Mouse (Mus musculus): Measurements from ENCODE around the gene Nkiras2. TPM values are rescaled to one million over a fixed set of nuclear protein-coding genes. Genes with fewer than 3 reads are reported as not detected.
"Not testable (repeated sequence)": the region's sequence is repeated elsewhere in the genome, so short reads cannot be mapped to it uniquely, and the experiment has no call there.

The Nkiras2 gene
- total RNA-seq (2021): 10 to 100 TPM; 19.9 to 21.5 TPM
- long read RNA-seq, experiment 1, transcript Nkiras2-201 (4 exons, 2,097 nt): major isoform, 19 of 25 reads
- long read RNA-seq, experiment 1, partial matches to known transcripts: 0 of 25 reads
- long read RNA-seq, experiment 1, other reads (novel, unspliced or antisense): 6 of 25 reads
- long read RNA-seq, experiment 2, transcript Nkiras2-201 (4 exons, 2,097 nt): major isoform, 40 of 45 reads
- long read RNA-seq, experiment 2, partial matches to known transcripts: 0 of 45 reads
- long read RNA-seq, experiment 2, other reads (novel, unspliced or antisense): 4 of 45 reads

- peak; percentile 55 for DNase-seq
These were observed at the start of gene Nkiras2 for GRCm38 (mm10) chr11:100618761-100619484. Gene Nkiras2 (plus strand): TSS chr11:100619244.

DNA sequence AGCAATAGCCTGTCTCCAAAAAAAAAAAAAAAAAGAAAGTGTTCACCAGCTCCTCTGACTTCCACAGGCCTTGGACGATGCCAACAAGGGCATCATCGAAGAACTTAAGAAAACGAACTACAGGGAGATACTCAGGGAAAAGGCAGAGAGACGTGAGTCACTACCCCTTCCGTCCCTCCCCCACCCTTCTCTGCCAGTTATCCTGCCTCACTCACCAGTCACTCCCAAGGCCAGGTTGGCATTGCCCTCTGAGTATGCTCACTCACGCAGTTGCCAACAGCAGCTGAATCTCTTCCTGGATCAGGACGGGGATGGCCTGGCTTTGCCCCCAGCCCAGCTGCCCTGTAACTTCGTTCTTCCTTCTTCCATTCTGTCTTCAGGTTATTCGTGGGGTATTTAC, 49.3 kb upstream of the Nkiras2 start:
- no peak for DNase-seq

- DNase-seq: peak; percentile 39
These were observed 48.4 kb upstream of the Nkiras2 start for GRCm38 (mm10) chr11:100570430-100571201.

GRCm38 (mm10) chr11:100571202-100571567, 47.9 kb upstream of the Nkiras2 start:
- peak; percentile 29 for DNase-seq

- DNase-seq: no peak
These were observed 44.9 kb upstream of the Nkiras2 start for GRCm38 (mm10) chr11:100574188-100574587.

GRCm38 (mm10) chr11:100574708-100575483, 44.1 kb upstream of the Nkiras2 start, which contains the start of gene Cnp:
Gene Cnp (plus strand): TSS chr11:100574904.
- DNase-seq: peak; percentile 77

GRCm38 (mm10) chr11:100575484-100575855, 43.6 kb upstream of the Nkiras2 start:
- no peak for DNase-seq

GRCm38 (mm10) chr11:100576256-100576655, 42.8 kb upstream of the Nkiras2 start:
- DNase-seq: no peak

DNA sequence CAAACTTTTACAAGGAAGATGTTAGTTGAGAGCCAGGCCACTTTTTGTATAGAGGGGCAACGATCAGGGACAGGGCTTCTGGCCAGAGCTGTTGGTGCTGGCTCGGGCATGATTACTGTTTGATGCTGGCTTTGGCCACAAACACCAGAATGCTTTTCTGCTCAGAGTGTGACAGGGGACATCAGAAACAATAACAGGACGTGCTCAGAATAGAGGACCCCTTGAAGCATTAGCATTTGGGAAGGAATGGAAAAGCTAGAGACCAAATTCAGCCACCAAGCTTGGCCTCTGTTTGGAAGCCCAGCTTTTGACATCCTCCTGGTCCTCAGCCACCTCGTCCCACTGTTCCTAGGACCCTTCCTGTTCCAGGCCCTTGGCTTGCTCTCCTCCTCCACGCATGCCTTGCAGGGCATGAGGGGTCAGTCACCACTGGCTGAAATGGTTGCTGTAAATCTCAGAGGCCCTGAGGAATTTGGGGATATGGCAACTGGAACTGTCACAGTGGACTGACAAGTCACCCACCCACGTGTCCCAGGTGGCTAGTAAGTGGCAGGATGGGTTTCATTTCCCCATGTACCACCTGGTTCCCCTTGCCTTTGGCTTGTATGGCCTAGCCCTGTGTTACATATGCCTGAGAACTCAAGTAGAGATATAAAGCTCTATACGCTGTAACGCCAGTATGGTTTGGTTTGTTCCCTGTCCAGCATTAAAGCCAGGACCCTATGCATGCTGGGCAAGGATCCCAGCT, 41.0 kb upstream of the Nkiras2 start:
- no peak for DNase-seq

DNA sequence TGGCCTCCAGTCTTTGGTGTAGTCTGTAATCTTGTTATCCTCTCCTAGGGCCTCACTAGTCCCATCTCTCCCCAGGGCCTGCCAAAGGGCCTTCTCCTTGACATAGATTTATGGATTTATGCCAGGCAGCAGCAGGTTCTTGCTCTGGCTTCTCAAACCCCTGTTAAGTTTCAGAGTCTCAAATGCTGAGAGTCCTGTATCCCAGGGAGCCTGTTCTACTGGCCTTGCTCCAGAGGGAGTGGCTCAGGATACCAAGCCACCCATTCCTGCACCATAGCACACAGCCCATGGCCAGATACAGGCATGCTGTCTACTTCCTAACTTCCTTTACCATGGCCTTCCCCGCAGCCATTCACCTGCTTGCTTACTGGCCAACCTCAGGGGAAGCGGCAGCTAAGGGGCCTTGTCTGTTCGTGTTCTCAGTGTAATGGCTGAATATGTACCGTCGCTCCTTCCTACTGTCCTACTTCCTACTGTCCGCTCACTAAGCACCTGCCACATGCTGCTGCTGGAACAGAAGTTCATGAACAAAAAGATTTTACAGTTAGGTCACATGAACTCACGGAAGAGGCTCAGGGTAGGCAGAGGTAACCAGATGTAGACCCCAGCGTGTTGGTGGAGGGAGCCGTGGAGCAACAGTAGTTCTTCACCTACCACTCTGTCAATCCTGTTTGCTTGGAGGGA, 39.8 kb upstream of the Nkiras2 start:
- no peak for DNase-seq

GRCm38 (mm10) chr11:100580275-100580674, 38.8 kb upstream of the Nkiras2 start:
- DNase-seq: no peak

- no peak for DNase-seq
These were observed 37.3 kb upstream of the Nkiras2 start for GRCm38 (mm10) chr11:100581756-100582155.

DNA sequence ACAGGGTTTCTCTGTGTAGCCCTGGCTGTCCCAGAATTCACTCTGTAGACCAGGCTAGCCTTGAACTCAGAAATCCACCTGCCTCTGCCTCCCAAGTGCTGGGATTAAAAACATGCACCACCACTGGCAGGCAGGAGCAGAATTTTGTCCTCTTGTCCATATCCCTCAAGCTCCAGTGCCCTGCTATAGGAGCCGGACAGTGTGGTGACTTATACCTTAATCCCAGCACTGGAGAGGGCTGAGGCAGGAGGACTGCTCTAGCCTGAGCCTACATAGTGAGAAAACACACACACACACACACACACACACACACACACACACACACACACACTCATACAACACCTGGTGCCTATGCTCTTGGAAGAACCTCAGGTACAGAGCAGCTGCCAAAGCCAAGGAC, 36.6 kb upstream of the Nkiras2 start:
- DNase-seq: not testable (repeated sequence)

DNA sequence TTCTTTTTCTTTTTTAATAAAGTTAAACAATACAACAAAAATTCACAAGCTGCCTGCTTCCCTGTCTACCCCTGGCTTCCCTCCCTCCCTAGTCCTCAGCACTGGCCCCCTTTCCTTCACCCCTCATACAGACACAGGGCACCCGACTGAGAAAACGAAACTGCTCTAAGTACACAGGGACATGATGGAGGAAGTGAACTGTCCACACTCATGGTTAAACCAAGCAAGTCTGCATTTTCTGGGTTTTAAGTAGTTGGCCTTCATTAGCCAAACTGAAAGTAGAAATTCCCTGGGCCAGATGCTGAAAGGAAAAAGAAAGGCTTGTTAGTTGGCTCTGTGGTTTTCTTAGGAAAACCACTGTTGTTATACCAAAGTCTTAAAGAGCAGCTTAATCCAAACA, 36.2 kb upstream of the Nkiras2 start:
- DNase-seq: no peak

DNA sequence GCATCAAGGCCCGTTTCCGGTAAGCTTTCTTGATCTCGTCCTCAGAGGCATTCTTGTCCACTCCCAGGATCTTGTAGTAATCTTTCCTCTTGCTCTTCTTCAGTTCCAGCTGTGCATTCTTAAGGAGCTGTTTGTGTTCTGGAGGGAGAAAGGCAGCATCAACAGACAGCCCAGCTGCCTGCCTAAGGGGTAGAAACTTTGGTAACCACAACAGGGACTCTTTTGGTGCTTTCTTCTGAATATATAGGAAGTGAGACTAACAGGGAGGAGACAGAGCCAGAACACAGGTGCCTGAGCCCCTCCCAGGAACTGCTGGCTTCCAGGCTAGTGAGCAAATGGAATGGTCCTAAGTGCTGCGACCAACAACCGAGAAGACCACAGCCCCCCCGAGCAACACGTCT, 34.5 kb upstream of the Nkiras2 start:
- no peak for DNase-seq

GRCm38 (mm10) chr11:100585148-100585547, 33.9 kb upstream of the Nkiras2 start:
- no peak for DNase-seq

DNA sequence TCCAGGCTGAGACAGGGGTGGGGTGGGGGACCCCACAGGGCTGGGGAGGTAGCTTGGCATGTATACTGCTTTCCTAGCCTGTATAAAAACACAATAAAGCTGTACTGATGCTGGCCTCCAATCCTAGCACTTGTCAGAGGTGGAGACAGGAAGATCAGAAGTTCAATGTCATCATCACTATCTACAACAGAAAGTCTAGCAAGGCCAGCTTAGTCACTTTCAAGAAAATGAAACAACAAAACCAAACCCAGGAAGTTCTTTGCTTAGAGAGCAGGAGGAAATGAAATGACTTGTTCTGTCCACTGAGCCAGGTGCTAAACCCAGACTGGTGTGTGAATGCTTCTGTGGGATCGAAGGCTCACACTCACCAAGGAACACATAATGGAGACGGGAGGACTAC, 30.6 kb upstream of the Nkiras2 start:
- no peak for DNase-seq

GRCm38 (mm10) chr11:100592346-100593046, 26.5 kb upstream of the Nkiras2 start:
- no peak for DNase-seq

DNA sequence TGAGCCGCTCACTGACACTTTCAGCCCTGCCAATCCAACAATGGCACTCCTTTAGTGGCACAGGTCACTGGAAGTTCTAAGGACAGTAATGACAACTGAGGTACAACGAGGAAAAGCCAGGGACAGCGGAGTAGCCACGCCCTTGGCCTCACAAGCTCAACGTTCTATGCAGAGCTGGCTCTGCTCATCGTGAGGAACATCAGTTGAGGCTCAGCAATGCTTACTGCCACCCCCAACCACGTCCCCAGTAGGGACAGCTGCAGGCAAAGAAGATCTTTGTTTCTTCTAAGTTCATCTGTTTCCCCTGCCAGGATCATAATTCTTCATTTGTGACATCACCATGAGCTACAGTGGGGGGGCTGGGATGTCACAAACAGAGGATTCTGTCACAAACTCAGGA, 24.4 kb upstream of the Nkiras2 start:
- DNase-seq: no peak

DNA sequence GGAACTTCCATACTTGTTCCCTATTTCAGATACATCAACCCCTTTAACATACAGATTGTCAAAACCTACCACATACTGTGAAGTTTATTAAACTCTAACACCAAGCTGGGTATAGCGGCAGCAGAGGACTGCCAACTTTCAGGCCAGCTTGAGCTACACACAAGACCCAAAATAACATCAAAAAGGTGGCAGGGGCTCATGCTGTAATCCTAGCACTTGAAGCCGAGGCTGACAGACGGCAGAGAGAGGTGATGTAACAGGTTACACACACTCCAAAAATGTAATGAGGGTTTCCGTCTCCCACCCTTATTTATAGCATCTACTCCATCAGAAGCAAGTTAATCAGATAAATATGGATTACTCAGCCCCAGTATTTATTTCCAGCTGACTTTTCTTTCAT, 23.5 kb upstream of the Nkiras2 start:
- DNase-seq: no peak
